Mouse (Mus musculus) testis, adult 2 months (tissue): ENCODE data around the gene Slc39a13.

Experiments used
- CTCF ChIP-seq: fragments of 200-500 bp; IDR thresholded peaks from 2 replicates; pipeline ENCODE4 v1.5.1; 2012; ENCODE audit warnings: low read depth, mild to moderate bottlenecking, inconsistent platforms, low read length, moderate library complexity; ENCODE audit not compliant: control insufficient read depth, insufficient read depth, insufficient replicate concordance
- POLR2A ChIP-seq: fragments of 200-500 bp; IDR thresholded peaks from 2 replicates; pipeline ENCODE4 v1.6.1; 2012; ENCODE audit warnings: low read depth, mild to moderate bottlenecking, inconsistent platforms, low read length, moderate library complexity; ENCODE audit not compliant: control insufficient read depth

- TF ChIP-seq POLR2A (no peak), CTCF (no peak)
These were observed 22.9 kb downstream of the Slc39a13 start for GRCm38 (mm10) chr2:91047359-91047758.
